Mouse (Mus musculus) intestine, embryonic 16.5 days (tissue): Measurements from ENCODE around the gene Apln. TPM values are rescaled to one million over a fixed set of nuclear protein-coding genes. Genes with fewer than 3 reads are reported as not detected.

Source experiments
- ATAC-seq: fragments of 200-750 bp; cut with Nextera tagmentation; 2 replicates; pipeline ENCODE4 v1.8.0; 2017; ENCODE audit warnings: moderate TSS enrichment, moderate library complexity
- H3K27ac ChIP-seq: fragments of 300-500 bp; sonication (generic); 2 replicates; pipeline ENCODE4 v1.5.1; 2014; ENCODE audit warnings: mild to moderate bottlenecking, low read length
- H3K27me3 ChIP-seq: fragments of 300-500 bp; sonication (generic); replicated peaks from 2 replicates; pipeline ENCODE4 v1.6.1; 2014; ENCODE audit warnings: low read length, control low read depth, mixed read lengths; ENCODE audit not compliant: control insufficient read depth, insufficient read depth
- H3K36me3 ChIP-seq: fragments of 300-500 bp; sonication (generic); 2 replicates; pipeline ENCODE4 v1.6.1; 2014; ENCODE audit warnings: low read length, control low read depth; ENCODE audit not compliant: control insufficient read depth, insufficient read depth
- H3K4me1 ChIP-seq: fragments of 300-500 bp; sonication (generic); 2 replicates; pipeline ENCODE4 v1.6.1; 2014; ENCODE audit warnings: low read length, control low read depth, mixed read lengths; ENCODE audit not compliant: control insufficient read depth, insufficient read depth
- H3K4me2 ChIP-seq: fragments of 300-500 bp; sonication (generic); 2 replicates; pipeline ENCODE4 v1.6.1; 2014; ENCODE audit warnings: low read depth, low read length, control low read depth
- H3K4me3 ChIP-seq: fragments of 300-500 bp; sonication (generic); 2 replicates; pipeline ENCODE4 v1.5.1; 2014; ENCODE audit warnings: mild to moderate bottlenecking, low read length
- H3K9ac ChIP-seq: fragments of 300-500 bp; sonication (generic); 2 replicates; pipeline ENCODE4 v1.6.1; 2014; ENCODE audit warnings: low read depth, low read length
- H3K9me3 ChIP-seq: fragments of 300-500 bp; sonication (generic); 2 replicates; pipeline ENCODE4 v1.6.1; 2016; ENCODE audit warnings: low read length, control low read depth; ENCODE audit not compliant: control insufficient read depth
- WGBS: fragments of 180-500 bp; shearing (Covaris S2); extraction: QIAGEN DNeasy Blood & Tissue Kit; methylation state at CpG from one replicate; pipeline ENCODE4 v1.1.7; 2014; 5-methylcytosine and 5-hydroxymethylcytosine counted together
- polyA plus RNA-seq: library from polyadenylated mRNA; unstranded; fragments of >200 nt; fragmentation: Nextera tagmentation; extraction: Ambion mirVana; gene quantifications from 2 replicates; pipeline ENCODE4 v1.2.1, GENCODE M21; 2015

Apln gene
- polyA plus RNA-seq, 1 experiment from 2014 or later, result 5.7 TPM

- H3K27ac ChIP-seq, result no peak overlapping the region
- H3K9me3 ChIP-seq, result no peaks in the 10 kb centered on the region
- H3K9ac ChIP-seq, result peak overlapping the region; percentile 51
- WGBS, result 30% methylated on average over 31 of the region's 31 CpGs
- no peaks in the 10 kb centered on the region for H3K36me3 ChIP-seq
- H3K4me1 ChIP-seq, result no peaks in the 10 kb centered on the region
- peak overlapping the region; percentile 62 for H3K4me2 ChIP-seq
- H3K4me3 ChIP-seq, result peak overlapping the region; percentile 43
- peaks cover 4% of the 10 kb centered on the region; the same call in 1 of the 2 replicates for H3K27me3 ChIP-seq
- ATAC-seq, result peak; percentile 36; the same call in 1 of the 2 replicates
Observed at GRCm38 (mm10) chrX:48054186-48055015, 19.7 kb upstream of the Apln start.

DNA sequence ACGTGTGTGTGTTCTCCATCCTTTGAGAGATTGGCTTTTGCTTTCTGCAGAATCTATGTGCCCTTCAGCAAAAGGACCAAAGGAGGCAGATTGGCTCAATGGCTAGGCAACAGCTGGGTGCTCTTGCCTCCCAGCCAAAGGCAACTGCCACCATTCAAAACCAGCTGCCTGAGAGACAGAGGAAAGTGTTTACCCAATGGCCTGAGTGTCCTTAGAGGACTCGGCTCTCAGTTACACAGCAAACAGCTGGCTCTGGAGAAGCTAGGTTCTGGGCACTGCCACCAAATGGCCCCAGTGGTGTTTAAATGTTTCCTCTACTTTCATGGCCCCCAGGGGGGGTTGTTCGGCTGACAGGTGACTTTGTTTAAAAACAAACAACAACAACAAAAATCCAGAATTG lies 19.1 kb upstream of the Apln start:
- no peak for ATAC-seq
- Histone ChIP-seq H3K27ac (no peak overlapping the region), H3K4me1 (no peaks in the 10 kb centered on the region), H3K9ac (no peak overlapping the region), H3K4me2 (peak overlapping the region; percentile 62; the same call in 1 of the 2 replicates), H3K4me3 (no peak overlapping the region; the same call in 1 of the 2 replicates), H3K9me3 (no peaks in the 10 kb centered on the region), H3K36me3 (no peaks in the 10 kb centered on the region), H3K27me3 (peaks cover 4% of the 10 kb centered on the region; the same call in 1 of the 2 replicates)
- 52% methylated on average over 3 of the region's 3 CpGs for WGBS

DNA sequence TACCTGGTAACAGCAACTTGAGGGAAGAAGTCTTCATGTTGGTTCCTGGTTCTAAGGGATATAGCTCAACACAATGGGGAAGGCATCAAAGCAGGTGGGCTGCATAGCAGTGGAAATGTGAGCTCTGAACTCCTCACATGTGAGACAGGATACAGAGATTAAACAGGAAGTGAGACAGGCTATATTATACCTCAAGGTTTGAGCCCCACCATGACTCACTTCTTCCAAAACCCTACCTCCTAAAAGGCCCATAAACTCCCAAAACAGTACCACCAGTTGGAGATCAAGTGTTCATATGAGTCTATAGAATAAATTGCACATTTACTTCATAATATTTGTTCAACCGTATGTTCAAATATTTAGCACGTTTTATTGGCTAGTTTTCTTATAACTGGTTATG lies 11.7 kb upstream of the Apln start:
- no peak for ATAC-seq
- no peaks in the 10 kb centered on the region for H3K27me3 ChIP-seq
- no peaks in the 10 kb centered on the region for H3K36me3 ChIP-seq
- H3K4me2 ChIP-seq, result no peak overlapping the region
- no peak overlapping the region for H3K4me3 ChIP-seq
- no peaks in the 10 kb centered on the region for H3K9me3 ChIP-seq
- H3K4me1 ChIP-seq, result no peaks in the 10 kb centered on the region
- no peak overlapping the region for H3K27ac ChIP-seq
- 79% methylated on average over 2 of the region's 2 CpGs for WGBS
- no peak overlapping the region for H3K9ac ChIP-seq

- 77% methylated on average over 1 of the region's 1 CpGs for WGBS
- Histone ChIP-seq H3K9me3 (no peaks in the 10 kb centered on the region), H3K4me2 (no peak overlapping the region), H3K27ac (no peak overlapping the region), H3K27me3 (no peaks in the 10 kb centered on the region), H3K36me3 (no peaks in the 10 kb centered on the region), H3K4me1 (no peaks in the 10 kb centered on the region), H3K4me3 (no peak overlapping the region), H3K9ac (no peak overlapping the region)
- ATAC-seq, result no peak
Observed at GRCm38 (mm10) chrX:48044261-48044660, 9.6 kb upstream of the Apln start.

- 48% methylated on average over 4 of the region's 4 CpGs for WGBS
Observed at GRCm38 (mm10) chrX:48042748-48043147, 8.1 kb upstream of the Apln start.

DNA sequence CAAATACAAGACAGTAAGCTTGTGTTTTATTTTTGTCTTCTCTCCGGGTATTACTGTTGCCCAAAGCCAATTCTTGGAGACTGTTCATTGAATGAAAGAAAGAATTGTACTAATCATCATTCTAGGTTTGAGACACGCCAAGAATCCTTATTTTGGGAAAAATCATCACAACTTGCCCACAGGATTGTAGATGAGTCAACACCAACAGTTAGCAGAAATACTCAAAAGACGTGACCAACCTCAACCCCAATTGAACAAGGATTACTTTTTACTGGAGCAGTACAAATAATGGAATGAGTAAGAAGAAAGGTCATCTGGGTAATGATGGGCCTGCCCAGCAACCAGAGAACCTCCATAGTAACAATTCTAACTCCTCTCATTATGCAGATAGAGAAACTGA lies 5.7 kb upstream of the Apln start:
- WGBS, result 80% methylated on average over 3 of the region's 3 CpGs

More at GRCm38 (mm10) chrX:48042748-48043147, 8.1 kb upstream of the Apln start:
- Histone ChIP-seq H3K27me3 (no peaks in the 10 kb centered on the region), H3K4me1 (no peaks in the 10 kb centered on the region), H3K27ac (no peak overlapping the region), H3K9ac (no peak overlapping the region), H3K36me3 (no peaks in the 10 kb centered on the region), H3K4me2 (no peak overlapping the region), H3K9me3 (no peaks in the 10 kb centered on the region), H3K4me3 (no peak overlapping the region)
- no peak for ATAC-seq

GRCm38 (mm10) chrX:48033766-48034143 lies 898 bp downstream of the Apln start:
- peak overlapping the region; percentile 60; the same call in 1 of the 2 replicates for H3K9ac ChIP-seq

More for the DNA sequence above, 5.7 kb upstream of the Apln start:
- H3K36me3 ChIP-seq, result no peaks in the 10 kb centered on the region
- H3K9me3 ChIP-seq, result no peaks in the 10 kb centered on the region
- no peak overlapping the region for H3K4me2 ChIP-seq
- no peaks in the 10 kb centered on the region for H3K4me1 ChIP-seq
- H3K27ac ChIP-seq, result no peak overlapping the region
- H3K27me3 ChIP-seq, result no peaks in the 10 kb centered on the region
- no peak for ATAC-seq
- no peak overlapping the region for H3K4me3 ChIP-seq
- no peak overlapping the region for H3K9ac ChIP-seq

GRCm38 (mm10) chrX:48033024-48033423 lies 1.6 kb downstream of the Apln start:
- Histone ChIP-seq H3K4me2 (no peak overlapping the region), H3K4me1 (no peaks in the 10 kb centered on the region), H3K9ac (no peak overlapping the region), H3K27ac (no peak overlapping the region), H3K36me3 (no peaks in the 10 kb centered on the region), H3K27me3 (peaks cover 10% of the 10 kb centered on the region), H3K9me3 (no peaks in the 10 kb centered on the region), H3K4me3 (no peak overlapping the region)
- WGBS, result 66% methylated on average over 3 of the region's 3 CpGs
- ATAC-seq, result no peak

More at GRCm38 (mm10) chrX:48033766-48034143, 898 bp downstream of the Apln start:
- H3K4me1 ChIP-seq, result no peaks in the 10 kb centered on the region
- H3K36me3 ChIP-seq, result no peaks in the 10 kb centered on the region
- H3K27me3 ChIP-seq, result peaks cover 10% of the 10 kb centered on the region
- peak overlapping the region; percentile 81 for H3K4me2 ChIP-seq
- WGBS, result 23% methylated on average over 11 of the region's 11 CpGs
- no peak overlapping the region for H3K27ac ChIP-seq
- H3K9me3 ChIP-seq, result no peaks in the 10 kb centered on the region
- H3K4me3 ChIP-seq, result peak overlapping the region; percentile 51
- peak; percentile 18; the same call in 1 of the 2 replicates for ATAC-seq

GRCm38 (mm10) chrX:48031866-48032265 lies 2.8 kb downstream of the Apln start:
- no peaks in the 10 kb centered on the region for H3K9me3 ChIP-seq
- no peaks in the 10 kb centered on the region for H3K36me3 ChIP-seq
- no peak overlapping the region for H3K27ac ChIP-seq
- no peaks in the 10 kb centered on the region for H3K4me1 ChIP-seq
- ATAC-seq, result no peak
- H3K4me2 ChIP-seq, result no peak overlapping the region
- H3K9ac ChIP-seq, result no peak overlapping the region
- H3K4me3 ChIP-seq, result no peak overlapping the region
- 72% methylated on average over 5 of the region's 5 CpGs for WGBS
- peaks cover 10% of the 10 kb centered on the region for H3K27me3 ChIP-seq
